Mouse (Mus musculus) G1E-ER4 (cell line): ENCODE data around the gene Lars2. TPM values are rescaled to one million over a fixed set of nuclear protein-coding genes. Genes with fewer than 3 reads are reported as not detected.

Source experiments
- GATA1 ChIP-seq: IDR thresholded peaks from one replicate; pipeline ENCODE4 v1.8.0; 2012; ENCODE audit warnings: low read length, inconsistent platforms
- polyA plus RNA-seq: library from polyadenylated mRNA; stranded (reverse); fragments of >175 nt; gene quantifications from 2 replicates; pipeline ENCODE4 v1.2.3, GENCODE M21; 2012

Gene Lars2
- polyA plus RNA-seq, 1 experiment: 16.8 TPM

DNA sequence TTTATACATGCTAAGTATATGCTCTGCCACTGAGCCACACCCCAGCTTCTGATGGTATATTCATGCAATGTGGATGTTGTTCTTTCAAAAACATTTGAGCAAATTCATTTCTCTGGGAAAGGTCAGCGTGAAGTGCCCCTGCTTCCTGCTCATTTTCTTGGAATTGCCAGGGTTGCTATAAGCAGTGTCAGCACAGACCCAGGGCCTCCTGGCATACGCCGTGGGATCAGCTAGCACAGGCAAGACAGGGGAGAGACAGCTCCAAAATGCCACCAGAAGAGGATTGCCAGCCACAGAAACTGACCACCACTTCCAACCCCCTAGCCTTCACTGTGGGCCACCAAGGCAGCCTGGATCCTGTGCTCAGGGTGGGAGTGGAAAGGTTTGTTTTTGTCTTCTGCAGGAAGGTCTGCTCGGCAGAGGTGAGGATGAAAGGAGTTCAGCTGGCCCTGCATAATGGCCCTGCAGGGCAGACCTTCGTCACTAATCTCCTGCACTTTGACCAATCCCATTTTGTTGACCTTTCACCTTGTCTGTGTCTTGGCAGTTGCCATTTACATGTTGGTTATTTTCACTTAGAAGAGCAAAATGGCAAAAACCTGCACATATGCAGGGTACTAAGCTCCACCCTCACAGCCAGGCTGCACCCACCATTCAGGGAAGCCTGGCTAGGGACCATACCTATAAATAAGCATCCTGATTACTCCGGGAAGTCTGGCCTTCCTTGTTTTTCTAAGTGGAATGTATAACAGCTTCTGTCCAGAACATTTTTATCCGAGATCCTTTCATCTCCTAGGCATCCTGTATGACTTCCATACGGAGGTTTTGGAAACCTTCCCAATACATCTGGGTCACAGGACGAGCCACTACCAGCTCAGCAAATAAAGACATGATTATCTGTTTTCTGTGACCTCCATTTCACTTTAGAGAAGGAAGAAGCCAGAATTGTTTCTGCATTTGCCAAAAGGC is 90.2 kb downstream of the Lars2 start:
- no peak for TF ChIP-seq GATA1

DNA sequence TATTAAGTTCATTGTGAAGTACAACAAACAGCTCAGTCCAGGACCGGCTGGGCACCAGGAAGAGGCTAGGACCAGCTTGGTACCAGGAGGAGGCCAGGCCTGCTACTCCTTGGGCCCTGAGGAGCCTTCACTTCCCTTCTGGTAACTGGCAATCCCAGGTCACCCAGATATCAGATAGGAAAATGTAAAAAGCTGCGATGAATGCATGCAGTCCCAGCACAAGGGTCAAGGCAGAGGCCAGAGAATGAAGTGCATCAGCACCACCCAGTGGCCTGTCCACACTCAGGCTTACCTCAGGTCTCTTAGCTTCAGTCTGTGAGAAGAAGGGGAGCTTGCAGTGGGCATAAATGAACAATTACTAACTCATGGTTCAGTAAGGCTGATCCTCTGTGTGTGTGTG is 90.9 kb downstream of the Lars2 start:
- no peak for TF ChIP-seq GATA1

DNA sequence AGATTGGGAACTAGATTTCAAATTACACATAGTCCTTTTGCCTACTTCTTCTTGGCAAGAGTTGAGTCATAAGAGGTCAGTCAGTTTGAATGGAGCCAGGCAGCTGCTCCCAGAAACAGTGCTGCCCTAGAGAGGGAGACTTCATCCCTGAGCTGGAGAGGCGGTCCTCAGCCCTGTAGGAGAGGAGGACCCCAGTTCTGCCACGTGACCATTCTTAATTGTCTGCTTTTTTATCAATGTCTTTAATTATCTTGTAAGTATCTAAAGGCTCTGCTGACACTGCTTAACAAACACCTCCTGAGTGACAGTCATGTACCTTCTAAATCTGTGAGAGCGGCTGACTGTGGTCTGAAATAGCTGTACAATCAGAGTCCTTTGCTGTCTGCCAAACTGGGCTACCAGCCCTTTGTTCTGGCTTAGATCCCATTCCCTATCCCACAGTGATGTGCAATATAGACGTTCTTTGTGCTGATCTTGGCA is 100.5 kb downstream of the Lars2 start:
- TF ChIP-seq GATA1: no peak

DNA sequence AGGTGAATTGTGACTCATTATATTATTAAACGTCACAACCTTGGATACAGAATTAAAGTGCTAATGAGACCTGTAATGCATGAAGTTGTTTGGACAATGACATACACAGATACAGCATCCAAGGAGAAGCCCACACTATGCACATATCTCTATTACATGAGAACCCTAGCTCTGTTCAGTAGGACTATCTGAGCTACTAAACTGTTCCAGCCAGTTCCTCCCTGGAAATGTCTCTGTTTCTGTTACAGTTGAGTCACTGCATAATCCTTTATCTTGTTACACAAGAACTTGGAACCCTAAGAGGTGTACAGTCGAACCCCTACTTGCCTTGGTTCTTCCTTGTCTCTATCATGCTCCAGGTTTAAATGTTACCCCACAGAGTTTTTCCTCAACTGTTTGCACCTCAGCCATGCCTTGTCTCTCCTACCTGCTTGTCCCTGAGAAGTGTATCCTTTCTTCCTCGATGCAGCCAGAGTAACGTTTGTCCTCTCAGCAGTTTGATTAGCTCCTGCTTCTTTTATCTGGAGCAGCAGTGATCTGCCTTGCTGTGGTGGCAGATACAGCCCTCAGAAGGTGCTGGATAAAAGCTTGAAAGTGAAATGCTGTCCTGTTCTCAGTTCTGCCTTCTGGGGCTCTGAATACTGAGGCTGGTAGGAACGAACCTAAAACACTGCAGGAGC is 101.8 kb downstream of the Lars2 start:
- TF ChIP-seq GATA1: no peak

DNA sequence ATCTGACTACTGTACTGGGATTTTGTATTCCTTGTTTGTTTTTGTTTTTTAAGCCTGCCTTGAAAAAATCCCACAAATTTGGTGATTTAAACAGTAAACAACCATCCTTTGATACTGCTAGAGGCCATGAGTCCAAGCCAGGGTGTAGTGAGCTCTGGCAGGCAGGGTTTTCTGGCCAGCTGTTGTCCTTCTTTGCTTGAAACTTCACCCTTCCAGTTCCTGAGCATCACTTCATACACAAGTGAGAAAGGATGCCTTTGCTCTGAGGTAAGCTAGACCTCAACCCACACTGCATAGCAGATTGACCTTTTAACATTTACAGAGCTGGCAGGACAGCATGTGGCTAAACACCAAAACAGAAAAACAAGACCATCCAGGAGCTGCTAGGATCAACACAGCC is 102.4 kb downstream of the Lars2 start:
- no peak for TF ChIP-seq GATA1

DNA sequence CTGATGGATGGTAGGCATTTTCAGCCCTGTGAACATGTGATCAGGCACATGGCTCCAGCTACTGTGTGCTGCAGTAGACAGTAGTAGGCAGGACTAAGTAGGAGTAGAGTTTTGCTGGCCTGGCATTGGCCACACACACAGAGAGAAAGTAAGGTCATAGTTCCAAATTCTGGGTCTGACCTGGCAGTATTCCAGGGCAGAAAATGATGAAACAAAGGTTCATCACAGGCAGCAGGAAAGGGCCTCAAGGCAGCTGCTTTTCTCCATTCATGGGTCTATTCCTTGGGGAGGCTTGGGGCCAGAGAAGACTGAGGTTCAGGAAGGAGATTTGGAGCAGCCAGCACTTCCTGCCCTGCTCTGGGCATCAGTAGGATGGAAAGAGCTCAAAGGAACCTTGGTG is 106.7 kb downstream of the Lars2 start:
- no peak for TF ChIP-seq GATA1

DNA sequence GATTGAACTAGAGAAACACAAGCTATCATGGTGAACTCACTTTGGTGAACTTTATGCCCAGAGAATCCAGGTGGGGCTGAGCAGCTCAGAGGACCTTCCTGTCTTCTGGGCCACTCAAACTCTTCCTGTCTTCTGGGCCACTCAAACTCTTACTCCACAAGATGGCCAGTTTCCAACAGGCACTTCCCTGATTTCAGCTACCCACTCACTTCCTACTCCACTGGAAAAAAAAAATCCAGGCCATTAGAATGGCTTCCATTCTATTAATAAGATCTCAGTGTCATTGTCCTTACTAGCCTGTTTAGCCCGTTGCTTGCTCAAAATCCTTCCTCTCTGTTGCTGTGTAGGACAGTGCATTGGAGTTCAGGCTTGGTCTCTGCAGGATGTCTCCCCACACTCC is 108.8 kb downstream of the Lars2 start:
- no peak for TF ChIP-seq GATA1

DNA sequence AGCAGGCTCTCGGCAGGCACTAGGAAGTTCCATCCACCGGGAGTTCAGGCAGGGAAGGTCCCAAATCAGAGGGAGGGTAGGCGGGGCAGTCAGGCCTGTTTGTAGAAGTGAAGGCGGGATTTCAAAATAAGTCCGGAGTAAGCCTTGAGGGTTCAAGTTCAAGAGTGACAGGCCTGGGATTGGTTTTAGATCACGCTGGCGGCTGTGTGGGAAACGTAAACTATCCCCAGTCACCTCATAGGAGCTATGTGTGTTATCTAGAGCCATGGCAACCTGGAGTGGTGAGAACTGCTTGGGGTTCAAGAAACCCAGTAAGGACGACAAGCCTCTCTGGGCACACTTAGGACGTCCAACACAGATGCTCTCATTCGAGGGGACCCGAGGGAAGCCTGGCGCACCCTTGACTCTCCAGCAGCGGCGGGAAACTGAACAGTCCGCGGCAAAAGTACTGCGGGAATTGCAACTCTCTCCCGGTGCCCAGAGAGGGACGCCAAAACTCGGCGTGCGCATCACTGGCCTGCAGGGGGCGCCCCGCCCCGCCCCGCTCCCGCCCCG is 111.4 kb downstream of the Lars2 start:
- TF ChIP-seq GATA1: no peak

DNA sequence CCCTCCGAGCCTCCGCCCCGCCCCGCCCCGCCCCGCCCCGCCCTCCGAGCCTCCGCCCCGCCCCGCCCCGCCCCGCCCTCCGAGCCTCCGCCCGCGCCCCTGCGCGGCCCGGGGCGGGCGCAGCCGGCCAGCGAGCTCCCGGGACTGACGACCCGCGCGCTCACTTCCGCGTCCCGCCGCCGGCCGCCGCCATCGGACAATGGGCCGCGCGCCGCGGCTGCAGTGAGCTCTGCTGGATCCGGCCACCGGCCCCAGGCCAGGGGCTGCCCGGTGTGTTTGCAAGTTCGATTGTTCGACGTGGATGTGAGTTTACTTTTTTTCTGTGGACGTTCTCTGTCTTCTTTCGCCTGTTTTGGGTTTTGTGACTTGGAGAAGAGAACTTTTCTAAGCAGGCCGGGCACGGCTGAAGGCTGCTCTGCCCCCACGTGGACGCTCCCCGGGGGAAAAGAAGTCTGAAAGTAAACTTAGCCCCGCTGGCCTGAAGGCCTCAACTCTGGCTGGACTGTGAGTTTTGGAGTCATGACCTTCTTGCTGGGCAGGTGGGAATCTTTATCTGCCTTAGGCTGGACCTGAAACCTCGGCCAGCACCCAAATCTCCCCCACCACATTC is 112.0 kb downstream of the Lars2 start, which contains the start of gene Limd1:
TSS of gene Limd1 (plus strand) at position 121 of the 610 bp plus-strand sequence.
- no peak for TF ChIP-seq GATA1

DNA sequence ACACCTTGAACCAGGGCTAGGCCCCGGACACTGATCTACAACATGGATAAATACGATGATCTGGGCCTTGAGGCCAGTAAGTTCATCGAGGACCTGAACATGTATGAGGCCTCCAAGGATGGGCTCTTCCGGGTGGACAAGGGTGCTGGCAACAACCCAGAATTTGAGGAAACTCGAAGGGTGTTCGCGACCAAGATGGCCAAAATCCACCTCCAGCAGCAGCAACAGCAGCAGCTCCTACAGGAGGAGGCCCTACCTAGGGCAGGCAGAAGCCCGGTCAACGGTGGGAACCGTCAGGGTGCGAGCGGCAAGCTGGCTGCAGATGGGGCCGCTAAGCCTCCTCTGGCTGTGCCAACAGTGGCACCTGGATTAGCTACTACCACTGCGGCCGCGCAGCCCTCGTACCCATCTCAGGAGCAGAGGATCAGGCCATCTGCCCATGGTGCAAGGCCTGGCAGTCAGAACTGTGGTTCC is 112.5 kb downstream of the Lars2 start:
- no peak for TF ChIP-seq GATA1

DNA sequence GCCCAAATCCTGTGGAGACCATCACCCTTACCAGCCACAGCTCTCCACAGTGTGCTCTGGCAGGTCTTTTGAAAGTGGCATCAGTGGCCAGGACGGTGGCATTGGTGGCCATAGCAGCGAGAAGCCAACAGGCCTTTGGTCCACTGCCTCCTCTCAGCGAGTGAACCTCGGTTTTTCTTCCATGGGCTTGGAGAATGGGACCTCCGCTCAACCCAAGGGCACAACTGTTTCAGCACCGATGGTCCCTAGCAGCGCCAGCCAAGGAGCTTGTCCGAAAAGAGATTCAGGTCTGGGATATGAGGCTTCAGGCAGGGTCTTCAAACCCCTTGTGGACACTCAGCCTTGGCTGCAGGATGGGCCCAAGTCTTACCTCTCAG is 113.1 kb downstream of the Lars2 start:
- TF ChIP-seq GATA1: no peak

DNA sequence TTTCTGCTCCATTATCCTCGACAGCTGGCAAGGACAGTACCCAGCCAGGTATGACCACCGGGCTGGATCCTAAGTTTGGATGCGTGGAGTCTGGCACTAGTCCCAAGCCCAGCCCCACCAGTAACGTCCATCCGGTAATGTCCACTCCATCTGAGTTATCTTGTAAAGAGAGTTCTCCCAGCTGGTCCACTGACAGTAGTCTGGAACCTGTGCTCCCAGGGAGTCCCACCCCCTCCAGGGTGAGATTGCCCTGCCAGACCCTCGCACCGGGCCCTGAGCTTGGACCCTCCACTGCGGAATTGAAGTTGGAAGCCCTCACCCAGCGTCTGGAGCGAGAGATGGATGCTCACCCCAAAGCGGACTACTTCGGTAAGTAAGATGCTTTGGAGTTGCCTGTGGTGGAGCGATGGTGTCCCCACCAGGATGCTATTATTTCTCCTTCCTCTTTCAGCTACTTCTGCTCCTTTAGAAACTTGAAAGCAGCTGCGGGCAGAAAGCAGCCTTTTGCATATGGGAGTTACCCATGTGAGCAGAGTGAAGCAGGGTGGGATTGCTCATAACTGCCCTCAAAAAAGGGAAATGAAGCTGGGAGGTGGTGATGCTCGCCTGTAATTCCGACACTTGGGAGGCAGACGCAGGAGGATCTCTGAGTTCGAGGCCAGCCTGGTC is 113.7 kb downstream of the Lars2 start:
- TF ChIP-seq GATA1: no peak

DNA sequence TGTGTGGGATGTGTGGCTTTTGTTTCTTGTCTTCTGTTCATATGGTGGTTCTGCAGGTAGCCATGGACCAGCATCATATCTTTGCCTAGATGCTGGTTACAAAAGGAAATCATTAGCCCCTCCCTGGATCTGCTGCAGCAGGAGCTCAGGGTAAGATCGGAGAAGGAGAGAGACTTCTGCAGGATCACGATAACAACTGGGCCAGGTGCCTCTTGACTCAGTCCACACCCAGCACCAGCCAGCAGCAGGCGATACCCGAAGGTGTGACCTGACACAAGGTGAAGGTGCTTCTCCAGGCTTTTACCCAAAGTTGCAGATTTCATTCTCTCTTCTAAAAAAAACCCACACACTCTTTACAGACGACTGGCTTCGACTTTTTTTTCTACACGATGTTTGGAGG is 114.4 kb downstream of the Lars2 start:
- TF ChIP-seq GATA1: no peak

DNA sequence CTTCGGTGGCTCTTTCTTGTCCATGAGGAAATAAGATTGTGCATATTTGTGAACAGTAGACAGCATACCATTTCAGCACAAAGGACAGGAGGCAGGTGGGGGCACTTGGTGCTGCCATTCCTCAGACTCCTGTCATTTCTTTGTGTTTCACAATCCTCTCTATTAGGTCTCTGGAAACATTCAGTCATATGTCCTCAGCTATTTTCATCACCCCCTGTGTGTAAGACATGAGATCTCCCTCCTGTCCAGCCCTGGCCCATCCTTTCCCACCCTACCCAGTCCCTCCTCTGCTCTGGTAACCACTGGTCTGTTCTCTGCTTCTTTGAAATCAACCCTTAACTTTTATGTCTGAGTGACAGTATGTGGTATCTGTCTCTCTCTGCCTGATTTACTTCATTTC is 116.9 kb downstream of the Lars2 start:
- no peak for TF ChIP-seq GATA1

DNA sequence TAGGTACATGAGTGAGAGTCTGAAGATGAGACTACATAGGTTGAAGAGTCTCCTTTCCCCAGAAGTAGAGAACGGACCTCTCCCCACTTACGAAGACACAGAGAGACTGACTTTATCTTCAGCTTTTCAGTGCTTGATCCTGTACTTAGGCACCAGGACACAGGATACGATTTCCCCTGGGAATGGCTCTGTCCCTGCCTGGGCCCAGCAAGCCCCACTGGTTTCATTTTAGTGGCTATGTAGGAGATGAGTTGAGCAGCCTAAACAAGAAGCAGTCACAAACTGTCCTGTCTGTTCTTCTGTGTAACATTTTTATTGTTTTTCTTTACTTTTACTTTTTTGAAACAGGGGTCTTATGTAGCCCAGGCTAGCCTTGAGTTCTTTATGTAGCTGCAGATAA is 118.1 kb downstream of the Lars2 start:
- TF ChIP-seq GATA1: no peak
